Mouse (Mus musculus) frontal cortex, postnatal 10 days (tissue): ENCODE data around the gene Zfp771.
A peak's percentile ranks its signal among the peaks of the same experiment; 100 is the strongest.

Experiments used
- DNase-seq, 2 experiments: peaks; one replicate each; pipeline ENCODE4 v3.0.0; 2022; ENCODE audit warnings: low spot score in 2 of 2, mixed read lengths in 1 of 2

The Zfp771 gene

GRCm38 (mm10) chr7:127253821-127254769, 10.0 kb downstream of the Zfp771 start:
- DNase-seq = peak; percentile 91 to 95

GRCm38 (mm10) chr7:127255008-127255407, 10.9 kb downstream of the Zfp771 start:
- no peak for DNase-seq

GRCm38 (mm10) chr7:127255965-127256364, 11.9 kb downstream of the Zfp771 start:
- DNase-seq = no peak

- DNase-seq = no peak
Measured at GRCm38 (mm10) chr7:127256518-127256917, 12.4 kb downstream of the Zfp771 start.

GRCm38 (mm10) chr7:127259186-127259905, 15.3 kb downstream of the Zfp771 start:
- DNase-seq = no peak

- peak; percentile 97 to 98 for DNase-seq
Measured at GRCm38 (mm10) chr7:127260309-127261111, 16.4 kb downstream of the Zfp771 start, which contains the start of gene Dctpp1. Dctpp1 (minus strand) TSS chr7:127260709.

GRCm38 (mm10) chr7:127262218-127262961, 18.3 kb downstream of the Zfp771 start:
- DNase-seq = no peak

GRCm38 (mm10) chr7:127263526-127263925, 19.5 kb downstream of the Zfp771 start:
- DNase-seq = no peak

- no peak for DNase-seq
Measured at GRCm38 (mm10) chr7:127270256-127270655, 26.2 kb downstream of the Zfp771 start.

GRCm38 (mm10) chr7:127270666-127271065, 26.6 kb downstream of the Zfp771 start:
- DNase-seq = no peak

- DNase-seq = no peak
Measured at GRCm38 (mm10) chr7:127271093-127271492, 27.0 kb downstream of the Zfp771 start.

- no peak for DNase-seq
Measured at GRCm38 (mm10) chr7:127272566-127272965, 28.5 kb downstream of the Zfp771 start.

GRCm38 (mm10) chr7:127273118-127273923, 29.2 kb downstream of the Zfp771 start:
- no peak for DNase-seq

- peak; percentile 84 to 89 for DNase-seq
Measured at GRCm38 (mm10) chr7:127273925-127274789, 30.1 kb downstream of the Zfp771 start, which contains the start of gene Sephs2. Sephs2 (minus strand) TSS chr7:127274055.

- DNase-seq = no peak
Measured at GRCm38 (mm10) chr7:127276519-127276961, 32.5 kb downstream of the Zfp771 start.

GRCm38 (mm10) chr7:127278311-127278710, 34.2 kb downstream of the Zfp771 start:
- DNase-seq = no peak

GRCm38 (mm10) chr7:127280092-127280491, 36.0 kb downstream of the Zfp771 start:
- DNase-seq = no peak

- no peak for DNase-seq
Measured at GRCm38 (mm10) chr7:127281114-127281513, 37.0 kb downstream of the Zfp771 start.

GRCm38 (mm10) chr7:127282190-127282589, 38.1 kb downstream of the Zfp771 start:
- no peak for DNase-seq
